Mouse (Mus musculus) CH12.LX (cell line): ENCODE data around the gene Rnf183. TPM values are rescaled to one million over a fixed set of nuclear protein-coding genes. Genes with fewer than 3 reads are reported as not detected.

Source experiments
- DNase-seq: peaks from one replicate; pipeline ENCODE4 v3.0.0-alpha.2; 2013; ENCODE audit errors: extremely low read depth
- H3K27ac ChIP-seq: 2 replicates; pipeline ENCODE4 v1.5.1; 2012; ENCODE audit warnings: low read depth, mild to moderate bottlenecking, control low read depth, moderate library complexity; ENCODE audit not compliant: insufficient read depth
- H3K27me3 ChIP-seq: replicated peaks from 2 replicates; pipeline ENCODE3; 2012; ENCODE audit warnings: inconsistent platforms
- H3K36me3 ChIP-seq, 2 experiments: replicated peaks in 1 of 2; 2 replicates each; pipeline versions ENCODE3 to v1.6.1; 2012; ENCODE audit warnings: inconsistent platforms in 1 of 2, low read length in 1 of 2, mild to moderate bottlenecking in 1 of 2, mixed read lengths in 1 of 2, moderate library complexity in 1 of 2; ENCODE audit not compliant: control insufficient read depth in 1 of 2, insufficient read depth in 1 of 2
- H3K4me1 ChIP-seq, 2 experiments: 2 replicates each; pipeline ENCODE4 v1.6.1; 2012; ENCODE audit warnings: inconsistent platforms in 1 of 2, moderate library complexity in 1 of 2; ENCODE audit not compliant: insufficient read depth in 2 of 2, control insufficient read depth in 1 of 2
- H3K4me2 ChIP-seq: 2 replicates; pipeline ENCODE4 v1.6.1; 2012; ENCODE audit warnings: low read depth, mild to moderate bottlenecking, control low read depth; ENCODE audit not compliant: poor library complexity, insufficient read depth, severe bottlenecking
- H3K4me3 ChIP-seq, 3 experiments: fragments of 150-350 bp in 1 of 3; sonication (generic) in 1 of 3; replicated peaks in 1 of 3; 2 replicates each; pipeline versions ENCODE3 to v1.5.1; 2011 to 2012; ENCODE audit warnings: low read depth in 2 of 3, low read length in 2 of 3, mild to moderate bottlenecking in 2 of 3, moderate library complexity in 2 of 3, control low read depth in 1 of 3, improper control_type of control experiment in 1 of 3, inconsistent platforms in 1 of 3, mixed read lengths in 1 of 3; ENCODE audit not compliant: poor library complexity in 1 of 3
- H3K79me2 ChIP-seq: replicated peaks from 2 replicates; pipeline ENCODE4 v1.6.1; 2012; ENCODE audit warnings: mild to moderate bottlenecking, moderate library complexity; ENCODE audit not compliant: control insufficient read depth, poor library complexity, insufficient read depth, severe bottlenecking; ENCODE audit errors: extremely low read depth
- H3K9ac ChIP-seq: 2 replicates; pipeline ENCODE4 v1.6.1; 2012; ENCODE audit warnings: low read depth, mild to moderate bottlenecking, control low read depth, moderate library complexity; ENCODE audit not compliant: insufficient read depth
- H3K9me3 ChIP-seq: replicated peaks from 2 replicates; pipeline ENCODE3; 2012; ENCODE audit warnings: low read length, inconsistent platforms, mixed read lengths
- BHLHE40 ChIP-seq: IDR thresholded peaks from 2 replicates; pipeline ENCODE4 v1.6.1; 2011; ENCODE audit warnings: mild to moderate bottlenecking, low read depth, low read length, improper control_type of control experiment
- CHD1 ChIP-seq: IDR thresholded peaks from 2 replicates; pipeline ENCODE4 v1.6.1; 2012; ENCODE audit warnings: low read depth, low read length, improper control_type of control experiment, inconsistent platforms
- CTCF ChIP-seq, 2 experiments: IDR thresholded peaks in 1 of 2; conservative IDR thresholded peaks in 1 of 2; 2 replicates each; pipeline ENCODE4 v1.5.1; 2011 to 2012; ENCODE audit warnings: low read depth in 2 of 2, low read length in 2 of 2, improper control_type of control experiment in 1 of 2, inconsistent platforms in 1 of 2, mild to moderate bottlenecking in 1 of 2, moderate library complexity in 1 of 2
- E2F4 ChIP-seq: IDR thresholded peaks from 2 replicates; pipeline ENCODE4 v1.6.1; 2011; ENCODE audit warnings: low read depth, low read length, improper control_type of control experiment; ENCODE audit not compliant: insufficient replicate concordance
- ELF1 ChIP-seq: IDR thresholded peaks from 2 replicates; pipeline ENCODE4 v1.6.1; 2014; ENCODE audit warnings: low read depth, mild to moderate bottlenecking, inconsistent platforms, low read length, improper control_type of control experiment
- EP300 ChIP-seq: IDR thresholded peaks from 2 replicates; pipeline ENCODE4 v1.6.1; 2011; ENCODE audit warnings: low read length, improper control_type of control experiment
- ETS1 ChIP-seq: conservative IDR thresholded peaks from 2 replicates; pipeline ENCODE4 v1.6.1; 2012; ENCODE audit warnings: low read depth, mild to moderate bottlenecking, inconsistent platforms, low read length, improper control_type of control experiment, moderate library complexity
- HCFC1 ChIP-seq: IDR thresholded peaks from 2 replicates; pipeline ENCODE4 v1.6.1; 2012; ENCODE audit warnings: low read depth, mild to moderate bottlenecking, inconsistent platforms, low read length, improper control_type of control experiment
- IRF4 ChIP-seq: IDR thresholded peaks from 2 replicates; pipeline ENCODE4 v1.6.1; 2014; ENCODE audit warnings: low read depth, mild to moderate bottlenecking, inconsistent platforms, low read length, improper control_type of control experiment
- MAX ChIP-seq: IDR thresholded peaks from 2 replicates; pipeline ENCODE4 v1.6.1; 2011; ENCODE audit warnings: low read length, improper control_type of control experiment
- MAZ ChIP-seq: IDR thresholded peaks from 2 replicates; pipeline ENCODE4 v1.6.1; 2012; ENCODE audit warnings: low read depth, mild to moderate bottlenecking, inconsistent platforms, low read length, improper control_type of control experiment, moderate library complexity
- MYC ChIP-seq: IDR thresholded peaks from 2 replicates; pipeline ENCODE4 v1.6.1; 2011; ENCODE audit warnings: low read depth, mild to moderate bottlenecking, improper control_type of control experiment, low read length
- NELFE ChIP-seq: IDR thresholded peaks from 2 replicates; pipeline ENCODE4 v1.6.1; 2011; ENCODE audit warnings: low read depth, low read length, improper control_type of control experiment
- NRF1 ChIP-seq: IDR thresholded peaks from 2 replicates; pipeline ENCODE4 v1.6.1; 2014; ENCODE audit warnings: low read depth, mild to moderate bottlenecking, inconsistent platforms, low read length, improper control_type of control experiment, moderate library complexity
- POLR2A ChIP-seq: IDR thresholded peaks from 2 replicates; pipeline ENCODE4 v1.6.1; 2011; ENCODE audit warnings: low read depth, mild to moderate bottlenecking, improper control_type of control experiment, low read length
- RAD21 ChIP-seq: IDR thresholded peaks from 2 replicates; pipeline ENCODE4 v1.6.1; 2011; ENCODE audit warnings: low read depth, mild to moderate bottlenecking, low read length, improper control_type of control experiment, moderate library complexity
- SIN3A ChIP-seq: IDR thresholded peaks from 2 replicates; pipeline ENCODE4 v1.6.1; 2012; ENCODE audit warnings: low read length, improper control_type of control experiment, inconsistent platforms
- SMC3 ChIP-seq: IDR thresholded peaks from 2 replicates; pipeline ENCODE4 v1.6.1; 2011; ENCODE audit warnings: low read depth, low read length, improper control_type of control experiment
- TCF12 ChIP-seq: IDR thresholded peaks from 2 replicates; pipeline ENCODE4 v1.6.1; 2014; ENCODE audit warnings: low read depth, mild to moderate bottlenecking, inconsistent platforms, low read length, improper control_type of control experiment
- UBTF ChIP-seq: IDR thresholded peaks from 2 replicates; pipeline ENCODE4 v1.6.1; 2012; ENCODE audit warnings: low read depth, mild to moderate bottlenecking, inconsistent platforms, low read length, improper control_type of control experiment, moderate library complexity
- USF1 ChIP-seq: IDR thresholded peaks from 2 replicates; pipeline ENCODE4 v1.6.1; 2014; ENCODE audit warnings: low read depth, mild to moderate bottlenecking, inconsistent platforms, low read length, improper control_type of control experiment
- USF2 ChIP-seq: conservative IDR thresholded peaks from 2 replicates; pipeline ENCODE4 v1.6.1; 2011; ENCODE audit warnings: low read depth, low read length, improper control_type of control experiment
- ZC3H11A ChIP-seq: IDR thresholded peaks from 2 replicates; pipeline ENCODE4 v1.6.1; 2012; ENCODE audit warnings: low read depth, mild to moderate bottlenecking, inconsistent platforms, low read length, improper control_type of control experiment
- ZMIZ1 ChIP-seq: IDR thresholded peaks from 2 replicates; pipeline ENCODE4 v1.6.1; 2012; ENCODE audit warnings: low read depth, mild to moderate bottlenecking, inconsistent platforms, low read length, improper control_type of control experiment
- ZNF384 ChIP-seq: IDR thresholded peaks from 2 replicates; pipeline ENCODE4 v1.6.1; 2012; ENCODE audit warnings: low read depth, low read length, improper control_type of control experiment, inconsistent platforms
- dilution Hi-C: fragments of 300-500 bp; cut with MboI; formaldehyde crosslinking; loops from 2 replicates; pipeline ENCODE4 v1.14.3; 2020; ENCODE audit warnings: low sequenced_read_pairs; ENCODE audit not compliant: extremely low pct_unique_long_range_greater_than_20kb, extremely low pct_ligation_motif_present
- in situ Hi-C: fragments of 300-500 bp; cut with MboI; formaldehyde crosslinking; loops from 3 replicates; pipeline ENCODE4 v1.14.3; 2019; ENCODE audit warnings: low sequenced_read_pairs, low pct_ligation_motif_present, low pct_unique_long_range_greater_than_20kb, mixed read lengths
- polyA plus RNA-seq: library from polyadenylated mRNA; unstranded; fragments of >175 nt; gene quantifications from 2 replicates; pipeline ENCODE4 v1.2.1, GENCODE M21; 2012; ENCODE audit warnings: low read depth; ENCODE audit not compliant: insufficient read length
- total RNA-seq, 2 experiments: library from RNA; depleted of rRNA; stranded (reverse); fragments of 300-350 nt in 1 of 2; fragments of >200 nt in 1 of 2; gene quantifications; 2 replicates each; pipeline ENCODE4 v1.2.3; 2012 to 2014

Gene Rnf183
- total and polyA plus RNA-seq, 3 experiments: 4.0 to 4.4 (median 4.1) TPM

DNA sequence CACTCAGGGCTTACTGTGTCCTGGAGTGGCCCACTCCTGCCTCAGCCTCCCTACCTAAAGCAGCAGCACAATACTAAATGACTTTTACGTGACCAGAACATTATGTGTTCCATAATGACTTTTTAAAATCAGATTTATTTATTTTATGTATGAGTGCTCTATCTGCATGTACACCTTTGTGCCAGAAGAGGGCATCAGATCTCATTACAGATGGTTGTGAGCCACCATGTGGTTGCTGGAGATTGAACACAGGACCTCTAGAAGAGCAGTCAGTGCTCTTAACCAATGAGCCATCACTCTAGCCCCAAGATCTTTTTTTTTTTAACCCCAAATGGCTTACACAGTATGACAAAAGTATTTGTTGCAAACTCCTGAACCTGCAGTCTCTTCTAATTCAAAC, 33.1 kb upstream of the Rnf183 start:
- Histone ChIP-seq H3K27ac (no peak overlapping the region), H3K4me1 (peaks cover 0 to 6% of the 10 kb centered on the region in 2 experiments; a peak in 2 of 4 replicates), H3K4me2 (no peak overlapping the region), H3K79me2 (no peaks in the 10 kb centered on the region), H3K9ac (no peak overlapping the region), H3K27me3 (no peaks in the 10 kb centered on the region), H3K9me3 (peaks cover 3% of the 10 kb centered on the region), H3K36me3 (no peaks in the 10 kb centered on the region), H3K4me3 (no peak overlapping the region)
- TF ChIP-seq POLR2A (no peak), SIN3A (no peak), UBTF (no peak), HCFC1 (no peak), CHD1 (no peak), ZMIZ1 (no peak), ETS1 (no peak), ZC3H11A (no peak), NELFE (no peak), IRF4 (no peak), ZNF384 (no peak), SMC3 (peak; percentile 31; the same call in 1 of the 2 replicates), TCF12 (no peak), BHLHE40 (no peak), RAD21 (peak; percentile 20), USF1 (no peak), CTCF (conservative IDR thresholded peaks at IDR 0.05 in 1 of 2, IDR thresholded peaks at IDR 0.05 in 1 of 2; ENCODE audit: low read depth in 2 of 2, low read length in 2 of 2) (peak in 1 of 2 experiments; percentile 58; a peak in 2 of 4 replicates), USF2 (no peak), NRF1 (no peak)
- in situ Hi-C loops: no loop called here
- dilution Hi-C loops: no loop called here
- no peak for DNase-seq

DNA sequence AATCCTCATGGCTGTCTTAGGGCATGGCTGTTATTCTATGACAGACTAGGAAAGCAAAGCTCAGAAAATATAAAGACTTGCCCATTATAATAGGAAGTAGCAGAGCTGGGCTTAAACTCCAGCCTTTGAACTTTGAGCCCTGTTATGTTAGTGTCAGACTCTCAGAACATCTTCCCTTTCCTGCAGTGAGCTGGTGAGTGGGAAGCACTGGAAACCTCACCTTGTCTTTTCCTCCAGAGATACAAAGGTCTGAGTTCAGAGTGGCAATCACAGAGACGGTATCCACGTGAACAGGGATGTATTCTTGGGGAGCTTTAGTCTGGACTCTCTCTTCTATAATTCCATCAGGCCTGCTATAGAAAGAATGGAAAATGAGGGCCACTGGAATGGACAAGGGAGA, 28.1 kb upstream of the Rnf183 start:
- in situ Hi-C loops (no loop called here), dilution Hi-C loops (no loop called here)
- Histone ChIP-seq H3K27ac (no peak overlapping the region), H3K36me3 (peaks cover 4 to 22% of the 10 kb centered on the region in 2 experiments), H3K4me3 (no peak overlapping the region), H3K4me2 (no peak overlapping the region), H3K4me1 (no peaks in the 10 kb centered on the region), H3K9me3 (no peaks in the 10 kb centered on the region), H3K9ac (no peak overlapping the region), H3K79me2 (no peaks in the 10 kb centered on the region), H3K27me3 (no peaks in the 10 kb centered on the region)
- TF ChIP-seq MAZ (no peak), EP300 (no peak), UBTF (no peak), MYC (no peak), IRF4 (no peak), MAX (no peak), SMC3 (no peak), NRF1 (no peak), ELF1 (no peak), E2F4 (no peak), USF1 (no peak)
- no peak for DNase-seq
